Mouse (Mus musculus): ENCODE data around the gene Glod4. TPM values are rescaled to one million over a fixed set of nuclear protein-coding genes. Genes with fewer than 3 reads are reported as not detected.

The Glod4 gene
- 163 and 165 TPM in 2 replicates for polyA plus RNA-seq (2011; ENCODE audit: insufficient read depth, insufficient read length, low read depth, missing spikeins)

- peaks cover 20% of the 10 kb centered on the region for H3K36me3 ChIP-seq (ENCODE audit: control insufficient read depth, insufficient read depth, low read length, poor library complexity, severe bottlenecking)
- no peak within 1 kb of the TSS for H3K27ac ChIP-seq (ENCODE audit: insufficient read depth, low read length)
- no peaks in the 10 kb centered on the region for H3K27me3 ChIP-seq (ENCODE audit: control insufficient read depth, insufficient read depth, low read length, poor library complexity, severe bottlenecking)
- no peaks in the 10 kb centered on the region for H3K4me1 ChIP-seq (ENCODE audit: control insufficient read depth, insufficient read depth, low read length)
- TF ChIP-seq CTCF (IDR thresholded peaks at IDR 0.05; ENCODE audit: low read depth, low read length) (no peak), EP300 (IDR thresholded peaks at IDR 0.05; ENCODE audit: insufficient read depth, low read depth, low read length) (no peak), POLR2A (IDR thresholded peaks at IDR 0.05; ENCODE audit: insufficient read depth, low read length) (peak; percentile 52)
- H3K9me3 ChIP-seq (replicated peaks; ENCODE audit: control insufficient read depth, insufficient read depth, low read length, poor library complexity, severe bottlenecking), result no peaks in the 10 kb centered on the region
- H3K4me3 ChIP-seq (ENCODE audit: low read depth, low read length), result peak within 1 kb of the TSS; percentile 82
- peak within 1 kb of the TSS; percentile 75 for H3K9ac ChIP-seq (ENCODE audit: low read depth, poor library complexity, severe bottlenecking)
Measured at GRCm38 (mm10) chr11:76242901-76243810, at the start of gene Glod4, which contains the start of gene Mrm3. Gene Glod4 (minus strand): TSS chr11:76243725. Gene Mrm3 (plus strand): TSS chr11:76243715.

- no peaks in the 10 kb centered on the region for H3K36me3 ChIP-seq (ENCODE audit: control insufficient read depth, insufficient read depth, low read length, poor library complexity, severe bottlenecking)
- peak overlapping the region; percentile 21 for H3K9ac ChIP-seq (ENCODE audit: low read depth, poor library complexity, severe bottlenecking)
- no peaks in the 10 kb centered on the region for H3K9me3 ChIP-seq (replicated peaks; ENCODE audit: control insufficient read depth, insufficient read depth, low read length, poor library complexity, severe bottlenecking)
- peaks cover 21% of the 10 kb centered on the region for H3K4me1 ChIP-seq (ENCODE audit: control insufficient read depth, insufficient read depth, low read length)
- H3K27ac ChIP-seq (ENCODE audit: insufficient read depth, low read length), result peak overlapping the region; percentile 87
- no peaks in the 10 kb centered on the region for H3K27me3 ChIP-seq (ENCODE audit: control insufficient read depth, insufficient read depth, low read length, poor library complexity, severe bottlenecking)
- TF ChIP-seq CTCF (IDR thresholded peaks at IDR 0.05; ENCODE audit: low read depth, low read length), result no peak
- no peak for TF ChIP-seq EP300 (IDR thresholded peaks at IDR 0.05; ENCODE audit: insufficient read depth, low read depth, low read length)
- no peak for TF ChIP-seq POLR2A (IDR thresholded peaks at IDR 0.05; ENCODE audit: insufficient read depth, low read length)
- H3K4me3 ChIP-seq (ENCODE audit: low read depth, low read length), result no peak overlapping the region
Measured at GRCm38 (mm10) chr11:76292831-76293230, 49.3 kb upstream of the Glod4 start.

GRCm38 (mm10) chr11:76292398-76292797 lies 48.9 kb upstream of the Glod4 start:
- Histone ChIP-seq H3K27ac (ENCODE audit: insufficient read depth, low read length) (peak overlapping the region; percentile 87; the same call in 1 of the 2 replicates), H3K4me1 (ENCODE audit: control insufficient read depth, insufficient read depth, low read length) (peaks cover 21% of the 10 kb centered on the region), H3K36me3 (ENCODE audit: control insufficient read depth, insufficient read depth, low read length, poor library complexity, severe bottlenecking) (no peaks in the 10 kb centered on the region), H3K27me3 (ENCODE audit: control insufficient read depth, insufficient read depth, low read length, poor library complexity, severe bottlenecking) (no peaks in the 10 kb centered on the region), H3K9me3 (replicated peaks; ENCODE audit: control insufficient read depth, insufficient read depth, low read length, poor library complexity, severe bottlenecking) (no peaks in the 10 kb centered on the region), H3K9ac (ENCODE audit: low read depth, poor library complexity, severe bottlenecking) (peak overlapping the region; percentile 21), H3K4me3 (ENCODE audit: low read depth, low read length) (no peak overlapping the region)
- TF ChIP-seq EP300 (IDR thresholded peaks at IDR 0.05; ENCODE audit: insufficient read depth, low read depth, low read length), result no peak
- TF ChIP-seq CTCF (IDR thresholded peaks at IDR 0.05; ENCODE audit: low read depth, low read length), result no peak
- no peak for TF ChIP-seq POLR2A (IDR thresholded peaks at IDR 0.05; ENCODE audit: insufficient read depth, low read length)

GRCm38 (mm10) chr11:76291960-76292359 lies 48.4 kb upstream of the Glod4 start:
- Histone ChIP-seq H3K9me3 (replicated peaks; ENCODE audit: control insufficient read depth, insufficient read depth, low read length, poor library complexity, severe bottlenecking) (no peaks in the 10 kb centered on the region), H3K27ac (ENCODE audit: insufficient read depth, low read length) (0 out of 2 replicates have a peak overlapping the region, but pooled peaks have one; percentile 87), H3K27me3 (ENCODE audit: control insufficient read depth, insufficient read depth, low read length, poor library complexity, severe bottlenecking) (no peaks in the 10 kb centered on the region), H3K36me3 (ENCODE audit: control insufficient read depth, insufficient read depth, low read length, poor library complexity, severe bottlenecking) (no peaks in the 10 kb centered on the region), H3K9ac (ENCODE audit: low read depth, poor library complexity, severe bottlenecking) (no peak overlapping the region), H3K4me1 (ENCODE audit: control insufficient read depth, insufficient read depth, low read length) (peaks cover 21% of the 10 kb centered on the region), H3K4me3 (ENCODE audit: low read depth, low read length) (no peak overlapping the region)
- TF ChIP-seq EP300 (IDR thresholded peaks at IDR 0.05; ENCODE audit: insufficient read depth, low read depth, low read length) (no peak), POLR2A (IDR thresholded peaks at IDR 0.05; ENCODE audit: insufficient read depth, low read length) (no peak), CTCF (IDR thresholded peaks at IDR 0.05; ENCODE audit: low read depth, low read length) (no peak)

GRCm38 (mm10) chr11:76290367-76290766 lies 46.8 kb upstream of the Glod4 start:
- Histone ChIP-seq H3K9me3 (replicated peaks; ENCODE audit: control insufficient read depth, insufficient read depth, low read length, poor library complexity, severe bottlenecking) (no peaks in the 10 kb centered on the region), H3K36me3 (ENCODE audit: control insufficient read depth, insufficient read depth, low read length, poor library complexity, severe bottlenecking) (no peaks in the 10 kb centered on the region), H3K27me3 (ENCODE audit: control insufficient read depth, insufficient read depth, low read length, poor library complexity, severe bottlenecking) (no peaks in the 10 kb centered on the region), H3K4me1 (ENCODE audit: control insufficient read depth, insufficient read depth, low read length) (peaks cover 23% of the 10 kb centered on the region), H3K9ac (ENCODE audit: low read depth, poor library complexity, severe bottlenecking) (peak overlapping the region; percentile 44), H3K4me3 (ENCODE audit: low read depth, low read length) (0 out of 2 replicates have a peak overlapping the region, but pooled peaks have one; percentile 1), H3K27ac (ENCODE audit: insufficient read depth, low read length) (peak overlapping the region; percentile 75)
- peak; percentile 81 for TF ChIP-seq EP300 (IDR thresholded peaks at IDR 0.05; ENCODE audit: insufficient read depth, low read depth, low read length)
- no peak for TF ChIP-seq CTCF (IDR thresholded peaks at IDR 0.05; ENCODE audit: low read depth, low read length)

GRCm38 (mm10) chr11:76288645-76289044 lies 45.1 kb upstream of the Glod4 start:
- Histone ChIP-seq H3K4me1 (ENCODE audit: control insufficient read depth, insufficient read depth, low read length) (peaks cover 25% of the 10 kb centered on the region), H3K9me3 (replicated peaks; ENCODE audit: control insufficient read depth, insufficient read depth, low read length, poor library complexity, severe bottlenecking) (no peaks in the 10 kb centered on the region), H3K27me3 (ENCODE audit: control insufficient read depth, insufficient read depth, low read length, poor library complexity, severe bottlenecking) (no peaks in the 10 kb centered on the region), H3K36me3 (ENCODE audit: control insufficient read depth, insufficient read depth, low read length, poor library complexity, severe bottlenecking) (no peaks in the 10 kb centered on the region), H3K4me3 (ENCODE audit: low read depth, low read length) (no peak overlapping the region), H3K27ac (ENCODE audit: insufficient read depth, low read length) (peak overlapping the region; percentile 97), H3K9ac (ENCODE audit: low read depth, poor library complexity, severe bottlenecking) (0 out of 2 replicates have a peak overlapping the region, but pooled peaks have one; percentile 0)
- no peak for TF ChIP-seq POLR2A (IDR thresholded peaks at IDR 0.05; ENCODE audit: insufficient read depth, low read length)
- no peak for TF ChIP-seq EP300 (IDR thresholded peaks at IDR 0.05; ENCODE audit: insufficient read depth, low read depth, low read length)
- no peak for TF ChIP-seq CTCF (IDR thresholded peaks at IDR 0.05; ENCODE audit: low read depth, low read length)
